In the genomic region with DNA sequence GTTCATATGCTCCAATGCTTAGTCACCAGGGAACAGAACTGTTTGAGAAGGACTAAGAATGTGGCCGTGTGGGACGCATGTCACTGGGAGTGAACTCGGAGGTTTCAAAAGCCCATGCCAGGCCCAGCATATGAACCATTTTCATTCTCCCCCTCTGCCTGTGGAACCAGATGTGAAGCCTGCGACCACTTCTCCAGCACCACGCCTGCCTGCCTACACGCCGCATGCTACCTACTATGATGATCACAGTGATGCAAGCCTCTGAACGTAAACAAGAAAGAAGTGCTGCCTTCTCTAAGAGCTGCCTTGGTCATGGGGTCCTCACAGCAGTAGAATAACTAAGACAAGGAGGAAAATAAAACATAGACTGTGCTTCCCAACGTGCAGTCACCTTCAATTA, we compare ENCODE assay signal across 39 mouse cellular contexts. TPM values are rescaled to one million over a fixed set of nuclear protein-coding genes. Genes with fewer than 3 reads are reported as not detected.
"Had no signal": no experiment of that assay in that cellular context is flagged by ENCODE, and none has a peak within 500 bp of the region (broad histone marks: within the 10 kb centered on the region; RNA-seq: fewer than 3 reads in every experiment).

No protein-coding gene starts in this region.

- H3K4me3 ChIP-seq: embryonic facial prominence, embryonic 10.5 days; embryonic facial prominence, embryonic 12.5 days; embryonic facial prominence, embryonic 13.5 days; embryonic facial prominence, embryonic 15.5 days; erythroblast, embryonic 14.5 days; forebrain, embryonic 10.5 days; forebrain, embryonic 12.5 days; forebrain, embryonic 13.5 days; forebrain, embryonic 15.5 days; gastrocnemius, adult 2 months had no signal

- H3K27ac ChIP-seq: embryonic facial prominence, embryonic 10.5 days; embryonic facial prominence, embryonic 12.5 days; embryonic facial prominence, embryonic 13.5 days; embryonic facial prominence, embryonic 15.5 days; forebrain, embryonic 10.5 days; forebrain, embryonic 12.5 days; forebrain, embryonic 13.5 days; forebrain, embryonic 15.5 days; gastrocnemius, adult 2 months had no signal

- DNase-seq: cerebellum, adult 2 months; cerebellum, adult 8-10 months; cerebellum, adult 9-10 months; cerebellum, adult 9-11 months; cerebellum, postnatal 10 days; cerebellum, postnatal 14 days; cerebellum, postnatal 25 days; cerebellum, postnatal 36 days; embryo, embryonic 11 days; forebrain, postnatal 0 days; gastrocnemius, adult 2 months; gastrocnemius, postnatal 10 days; gastrocnemius, postnatal 14 days; gastrocnemius, postnatal 25 days; gastrocnemius, postnatal 36 days; heart, adult 18-20 months had no signal

- H3K9ac ChIP-seq: embryonic facial prominence, embryonic 12.5 days; embryonic facial prominence, embryonic 13.5 days; embryonic facial prominence, embryonic 15.5 days; forebrain, embryonic 12.5 days; forebrain, embryonic 13.5 days; forebrain, embryonic 15.5 days; forebrain, postnatal 0 days had no signal

- H3K4me1 ChIP-seq: embryonic facial prominence, embryonic 10.5 days; embryonic facial prominence, embryonic 12.5 days; embryonic facial prominence, embryonic 13.5 days; embryonic facial prominence, embryonic 15.5 days; forebrain, embryonic 10.5 days; forebrain, embryonic 12.5 days; forebrain, embryonic 13.5 days; forebrain, embryonic 15.5 days had no signal

- H3K27me3 ChIP-seq: embryonic facial prominence, embryonic 12.5 days; embryonic facial prominence, embryonic 13.5 days; embryonic facial prominence, embryonic 15.5 days; forebrain, embryonic 12.5 days; forebrain, embryonic 13.5 days; forebrain, embryonic 15.5 days had no signal

RNA-seq across cellular contexts. Expression of gene Actl7a, which starts 4.2 kb away (rescaled TPM):
- total RNA-seq: common myeloid progenitor, adult 5-6 weeks; forebrain, postnatal 0 days; gastrocnemius, adult 18-20 months; gastrocnemius, adult 2 months; gastrocnemius, adult 8-10 months; gastrocnemius, postnatal 10 days; gastrocnemius, postnatal 14 days; gastrocnemius, postnatal 25 days; gastrocnemius, postnatal 36 days; gastrocnemius, postnatal 4 days; granulocyte monocyte progenitor cell, adult 5-6 weeks; heart, adult 18-20 months; heart, adult 8-10 months had no signal
- polyA plus RNA-seq: cerebellum, adult 2 months; cortical plate, adult 2 months; embryonic facial prominence, embryonic 10.5 days; embryonic facial prominence, embryonic 11.5 days; embryonic facial prominence, embryonic 12.5 days; embryonic facial prominence, embryonic 13.5 days; embryonic facial prominence, embryonic 14.5 days; embryonic facial prominence, embryonic 15.5 days; erythroblast, embryonic 14.5 days; forebrain, embryonic 10.5 days; forebrain, embryonic 12.5 days; forebrain, embryonic 13.5 days; forebrain, embryonic 14.5 days; forebrain, embryonic 15.5 days; forebrain, embryonic 16.5 days; forebrain, postnatal 0 days; frontal cortex, adult 2 months had no signal

RNA-seq across cellular contexts. Expression of gene Actl7b, which starts 6.2 kb away (rescaled TPM):
- total RNA-seq: common myeloid progenitor, adult 5-6 weeks; gastrocnemius, adult 18-20 months; gastrocnemius, adult 2 months; gastrocnemius, adult 8-10 months; gastrocnemius, postnatal 10 days; gastrocnemius, postnatal 14 days; gastrocnemius, postnatal 25 days; gastrocnemius, postnatal 36 days; gastrocnemius, postnatal 4 days; granulocyte monocyte progenitor cell, adult 5-6 weeks; heart, adult 18-20 months; heart, adult 8-10 months had no signal
- polyA plus RNA-seq: embryonic facial prominence, embryonic 10.5 days; embryonic facial prominence, embryonic 11.5 days; embryonic facial prominence, embryonic 12.5 days; embryonic facial prominence, embryonic 13.5 days; embryonic facial prominence, embryonic 14.5 days; embryonic facial prominence, embryonic 15.5 days; erythroblast, embryonic 14.5 days; forebrain, embryonic 10.5 days; forebrain, embryonic 11.5 days; forebrain, embryonic 12.5 days; forebrain, embryonic 13.5 days; forebrain, embryonic 14.5 days; forebrain, embryonic 15.5 days; forebrain, embryonic 16.5 days; forebrain, postnatal 0 days had no signal

RNA-seq across cellular contexts. Expression of gene Gm26657, which starts 7.6 kb away (rescaled TPM):
- total RNA-seq: common myeloid progenitor, adult 5-6 weeks; forebrain, postnatal 0 days; gastrocnemius, adult 18-20 months; gastrocnemius, adult 2 months; gastrocnemius, adult 8-10 months; gastrocnemius, postnatal 10 days; gastrocnemius, postnatal 14 days; gastrocnemius, postnatal 25 days; gastrocnemius, postnatal 36 days; gastrocnemius, postnatal 4 days; granulocyte monocyte progenitor cell, adult 5-6 weeks; heart, adult 18-20 months; heart, adult 8-10 months had no signal
- polyA plus RNA-seq: cerebellum, adult 2 months; cortical plate, adult 2 months; embryonic facial prominence, embryonic 10.5 days; embryonic facial prominence, embryonic 11.5 days; embryonic facial prominence, embryonic 12.5 days; embryonic facial prominence, embryonic 13.5 days; embryonic facial prominence, embryonic 14.5 days; embryonic facial prominence, embryonic 15.5 days; erythroblast, embryonic 14.5 days; forebrain, embryonic 10.5 days; forebrain, embryonic 11.5 days; forebrain, embryonic 12.5 days; forebrain, embryonic 13.5 days; forebrain, embryonic 14.5 days; forebrain, embryonic 15.5 days; forebrain, embryonic 16.5 days; forebrain, postnatal 0 days; frontal cortex, adult 2 months; gonadal fat pad, adult 2 months had no signal
